Mouse (Mus musculus) hindbrain, embryonic 14.5 days (tissue): ENCODE data around the gene Uqcr10. TPM values are rescaled to one million over a fixed set of nuclear protein-coding genes. Genes with fewer than 3 reads are reported as not detected.

ENCODE experiments used
- ATAC-seq: fragments of 200-750 bp; cut with Nextera tagmentation; 2 replicates; pipeline ENCODE4 v1.8.0; 2017; ENCODE audit warnings: moderate number of reproducible peaks, mild to moderate bottlenecking, moderate TSS enrichment, moderate library complexity; ENCODE audit not compliant: low FRiP score
- DNase-seq: peaks from one replicate; pipeline ENCODE4 v3.0.0-alpha.2; 2015; ENCODE audit warnings: low spot score
- H3K27ac ChIP-seq: fragments of 300-500 bp; sonication (generic); 2 replicates; pipeline ENCODE4 v1.5.1; 2014; ENCODE audit warnings: mild to moderate bottlenecking, moderate library complexity
- H3K27me3 ChIP-seq: fragments of 300-500 bp; sonication (generic); 2 replicates; pipeline ENCODE4 v1.6.1; 2014; ENCODE audit warnings: mild to moderate bottlenecking, low read length, mixed read lengths; ENCODE audit not compliant: control insufficient read depth, insufficient read depth
- H3K36me3 ChIP-seq: fragments of 300-500 bp; sonication (generic); replicated peaks from 2 replicates; pipeline ENCODE4 v1.6.1; 2014; ENCODE audit not compliant: control insufficient read depth, insufficient read depth
- H3K4me1 ChIP-seq: fragments of 300-500 bp; sonication (generic); replicated peaks from 2 replicates; pipeline ENCODE4 v1.6.1; 2014; ENCODE audit warnings: antibody characterized with exemption, low read length, mixed read lengths; ENCODE audit not compliant: control insufficient read depth, insufficient read depth
- H3K4me2 ChIP-seq: fragments of 300-500 bp; sonication (generic); replicated peaks from 2 replicates; pipeline ENCODE4 v1.6.1; 2014; ENCODE audit warnings: mild to moderate bottlenecking, moderate library complexity
- H3K4me3 ChIP-seq: fragments of 300-500 bp; sonication (generic); replicated peaks from 2 replicates; pipeline ENCODE4 v1.5.1; 2014; ENCODE audit warnings: mild to moderate bottlenecking, low read length
- H3K9ac ChIP-seq: fragments of 300-500 bp; sonication (generic); 2 replicates; pipeline ENCODE4 v1.6.1; 2014
- H3K9me3 ChIP-seq: fragments of 300-500 bp; sonication (generic); 2 replicates; pipeline ENCODE4 v1.6.1; 2016; ENCODE audit warnings: low read length; ENCODE audit not compliant: control insufficient read depth
- WGBS: fragments of 180-500 bp; shearing (Covaris S2); extraction: QIAGEN DNeasy Blood & Tissue Kit; methylation state at CpG from one replicate; pipeline ENCODE4 v1.1.7; 2014; 5-methylcytosine and 5-hydroxymethylcytosine counted together
- polyA plus RNA-seq: library from polyadenylated mRNA; unstranded; fragments of >200 nt; fragmentation: Nextera tagmentation; extraction: Ambion mirVana; gene quantifications from 2 replicates; pipeline ENCODE4 v1.2.1, GENCODE M21; 2014

Uqcr10 gene
- polyA plus RNA-seq, 1 experiment from 2014 or later = 721 TPM

- Histone ChIP-seq H3K27me3 (no peaks in the 10 kb centered on the region), H3K4me3 (no peak overlapping the region), H3K9me3 (no peaks in the 10 kb centered on the region), H3K9ac (no peak overlapping the region), H3K4me1 (no peaks in the 10 kb centered on the region), H3K36me3 (no peaks in the 10 kb centered on the region; the same call in 1 of the 2 replicates), H3K4me2 (no peak overlapping the region), H3K27ac (no peak overlapping the region)
- ATAC-seq (no peak), DNase-seq (no peak)
- 71% methylated on average over 10 of the region's 10 CpGs for WGBS
Observed at GRCm38 (mm10) chr11:4737682-4738081, 33.5 kb upstream of the Uqcr10 start.

- Histone ChIP-seq H3K27ac (no peak overlapping the region), H3K4me1 (no peaks in the 10 kb centered on the region), H3K9me3 (no peaks in the 10 kb centered on the region), H3K4me2 (no peak overlapping the region), H3K9ac (no peak overlapping the region), H3K36me3 (no peaks in the 10 kb centered on the region; the same call in 1 of the 2 replicates), H3K27me3 (no peaks in the 10 kb centered on the region), H3K4me3 (no peak overlapping the region)
- WGBS = 42% methylated on average over 6 of the region's 6 CpGs
- no peak for DNase-seq
- no peak for ATAC-seq
Observed at GRCm38 (mm10) chr11:4736355-4736754, 32.2 kb upstream of the Uqcr10 start.

GRCm38 (mm10) chr11:4734179-4734578, 30.0 kb upstream of the Uqcr10 start:
- Histone ChIP-seq H3K27ac (no peak overlapping the region), H3K9ac (no peak overlapping the region), H3K4me3 (no peak overlapping the region), H3K36me3 (no peaks in the 10 kb centered on the region; the same call in 1 of the 2 replicates), H3K4me2 (no peak overlapping the region), H3K4me1 (peaks cover 7% of the 10 kb centered on the region; the same call in 1 of the 2 replicates), H3K9me3 (no peaks in the 10 kb centered on the region), H3K27me3 (no peaks in the 10 kb centered on the region)
- WGBS = 37% methylated on average over 12 of the region's 12 CpGs
- ATAC-seq = no peak
- DNase-seq = no peak

- 69% methylated on average over 7 of the region's 7 CpGs for WGBS
Observed at GRCm38 (mm10) chr11:4731781-4732180, 27.6 kb upstream of the Uqcr10 start.

GRCm38 (mm10) chr11:4730913-4731312, 26.8 kb upstream of the Uqcr10 start:
- peaks cover 7% of the 10 kb centered on the region; the same call in 1 of the 2 replicates for H3K4me1 ChIP-seq
- WGBS = 77% methylated on average over 5 of the region's 5 CpGs

More at GRCm38 (mm10) chr11:4731781-4732180, 27.6 kb upstream of the Uqcr10 start:
- Histone ChIP-seq H3K36me3 (peaks cover 5% of the 10 kb centered on the region; the same call in 1 of the 2 replicates), H3K4me1 (peaks cover 7% of the 10 kb centered on the region; the same call in 1 of the 2 replicates), H3K4me3 (no peak overlapping the region), H3K9ac (no peak overlapping the region), H3K27ac (no peak overlapping the region), H3K4me2 (no peak overlapping the region), H3K27me3 (no peaks in the 10 kb centered on the region), H3K9me3 (no peaks in the 10 kb centered on the region)
- DNase-seq (no peak), ATAC-seq (no peak)

GRCm38 (mm10) chr11:4730096-4730495, 26.0 kb upstream of the Uqcr10 start:
- no peak for ATAC-seq
- 88% methylated on average over 6 of the region's 6 CpGs for WGBS
- no peak overlapping the region for H3K4me3 ChIP-seq

More at GRCm38 (mm10) chr11:4730913-4731312, 26.8 kb upstream of the Uqcr10 start:
- Histone ChIP-seq H3K4me2 (no peak overlapping the region), H3K4me3 (no peak overlapping the region), H3K27me3 (no peaks in the 10 kb centered on the region), H3K36me3 (peaks cover 5% of the 10 kb centered on the region; the same call in 1 of the 2 replicates), H3K9me3 (no peaks in the 10 kb centered on the region), H3K27ac (no peak overlapping the region), H3K9ac (no peak overlapping the region)
- ATAC-seq (no peak), DNase-seq (no peak)

GRCm38 (mm10) chr11:4729603-4730002, 25.5 kb upstream of the Uqcr10 start:
- Histone ChIP-seq H3K27me3 (no peaks in the 10 kb centered on the region), H3K36me3 (peaks cover 13% of the 10 kb centered on the region; the same call in 1 of the 2 replicates), H3K9ac (no peak overlapping the region), H3K4me2 (no peak overlapping the region), H3K4me1 (peaks cover 7% of the 10 kb centered on the region; the same call in 1 of the 2 replicates), H3K4me3 (no peak overlapping the region), H3K27ac (no peak overlapping the region), H3K9me3 (no peaks in the 10 kb centered on the region)
- no peak for ATAC-seq
- DNase-seq = peak; percentile 55
- WGBS = 44% methylated on average over 12 of the region's 12 CpGs

More at GRCm38 (mm10) chr11:4730096-4730495, 26.0 kb upstream of the Uqcr10 start:
- Histone ChIP-seq H3K4me2 (no peak overlapping the region), H3K27ac (no peak overlapping the region), H3K4me1 (peaks cover 7% of the 10 kb centered on the region; the same call in 1 of the 2 replicates), H3K9me3 (no peaks in the 10 kb centered on the region), H3K27me3 (no peaks in the 10 kb centered on the region), H3K36me3 (peaks cover 9% of the 10 kb centered on the region; the same call in 1 of the 2 replicates), H3K9ac (no peak overlapping the region)
- DNase-seq = no peak

GRCm38 (mm10) chr11:4721728-4722127, 17.6 kb upstream of the Uqcr10 start:
- WGBS = 80% methylated on average over 8 of the region's 8 CpGs
- Histone ChIP-seq H3K4me3 (no peak overlapping the region), H3K27me3 (no peaks in the 10 kb centered on the region), H3K4me2 (no peak overlapping the region), H3K9ac (no peak overlapping the region), H3K9me3 (no peaks in the 10 kb centered on the region), H3K36me3 (peaks cover 32% of the 10 kb centered on the region; the same call in 1 of the 2 replicates), H3K4me1 (peaks cover 6% of the 10 kb centered on the region; the same call in 1 of the 2 replicates), H3K27ac (no peak overlapping the region)
- DNase-seq (no peak), ATAC-seq (no peak)

- DNase-seq (no peak), ATAC-seq (no peak)
- no peaks in the 10 kb centered on the region for H3K9me3 ChIP-seq
- H3K36me3 ChIP-seq = peaks cover 32% of the 10 kb centered on the region; the same call in 1 of the 2 replicates
- H3K27ac ChIP-seq = no peak overlapping the region
- no peaks in the 10 kb centered on the region for H3K27me3 ChIP-seq
- H3K4me1 ChIP-seq = peaks cover 6% of the 10 kb centered on the region; the same call in 1 of the 2 replicates
- 41% methylated on average over 7 of the region's 7 CpGs for WGBS
- no peak overlapping the region for H3K4me3 ChIP-seq
- H3K9ac ChIP-seq = no peak overlapping the region
- no peak overlapping the region for H3K4me2 ChIP-seq
Observed at GRCm38 (mm10) chr11:4720900-4721580, 16.9 kb upstream of the Uqcr10 start.
